Mouse (Mus musculus): ENCODE measurements around the gene Tmem136. TPM values are rescaled to one million over a fixed set of nuclear protein-coding genes. Genes with fewer than 3 reads are reported as not detected.

Gene Tmem136
- polyA plus RNA-seq, 1 experiment from 2014 or later, result 1.6 TPM

- Histone ChIP-seq H3K27me3 (replicated peaks; ENCODE audit: control insufficient read depth, insufficient read depth, low read length) (no peaks in the 10 kb centered on the region), H3K4me3 (ENCODE audit: low read depth, low read length) (no peak overlapping the region), H3K27ac (ENCODE audit: low read depth, low read length) (no peak overlapping the region), H3K36me3 (ENCODE audit: control insufficient read depth, insufficient read depth) (no peaks in the 10 kb centered on the region), H3K4me1 (replicated peaks; ENCODE audit: control insufficient read depth, insufficient read depth, low read length) (0 out of 2 replicates have a peak, but pooled peaks cover 4% of the 10 kb centered on the region), H3K9ac (ENCODE audit: low read depth, low read length) (no peak overlapping the region), H3K9me3 (ENCODE audit: control insufficient read depth) (no peaks in the 10 kb centered on the region), H3K4me2 (replicated peaks; ENCODE audit: low read depth) (no peak overlapping the region)
- WGBS, result 52% methylated on average over 1 of the region's 1 CpGs
- no peak for TF ChIP-seq CTCF (IDR thresholded peaks at IDR 0.05; ENCODE audit: low read depth)
- ATAC-seq, result no peak
Measured at GRCm38 (mm10) chr9:43061545-43061944, 54.8 kb downstream of the Tmem136 start.

Other genes starting within 250 kb of the Tmem136 start
- 0.63 and 0.68 TPM in 2 replicates for gene Grik4, start 172.1 kb downstream of the Tmem136 start, polyA plus RNA-seq (2015; fragmentation: Nextera tagmentation; extraction: Ambion mirVana)
- gene Arhgef12, start 9.3 kb downstream of the Tmem136 start, polyA plus RNA-seq (2015; fragmentation: Nextera tagmentation; extraction: Ambion mirVana), result 3.9 and 4.9 TPM in 2 replicates
- gene Pou2f3, start 93.8 kb upstream of the Tmem136 start, polyA plus RNA-seq (2015; fragmentation: Nextera tagmentation; extraction: Ambion mirVana), result 0.18 TPM in 2 replicates
- gene Oaf, start 123.3 kb upstream of the Tmem136 start, polyA plus RNA-seq (2015; fragmentation: Nextera tagmentation; extraction: Ambion mirVana), result 39.7 and 45.5 TPM in 2 replicates
- 0.26 and 0.38 TPM in 2 replicates for gene Trim29, start 194.3 kb upstream of the Tmem136 start, polyA plus RNA-seq (2015; fragmentation: Nextera tagmentation; extraction: Ambion mirVana)